Mouse (Mus musculus) brain, adult 10 weeks (tissue): ENCODE results near the gene Mrgprh. TPM values are rescaled to one million over a fixed set of nuclear protein-coding genes. Genes with fewer than 3 reads are reported as not detected.

Experiments
- polyA plus RNA-seq: library from polyadenylated mRNA; stranded (reverse); fragments of 350-450 nt; fragmentation: Illumina TruSeq; extraction: RNeasy Lipid Tissue Mini Kit (QIAGEN cat#74804); gene quantifications from one replicate; pipeline ENCODE4 v1.2.3, GENCODE M21; 2015; ENCODE audit warnings: low read depth, low replicate concordance

The Mrgprh gene
- not detected for polyA plus RNA-seq

GRCm38 (mm10) chr17:12875734-12876133, at the start of gene Mrgprh:
TSS of gene Mrgprh (plus strand) at chr17:12876034.

GRCm38 (mm10) chr17:12868043-12868442, 7.8 kb upstream of the Mrgprh start, which contains the start of gene Mas1:
TSS of gene Mas1 (minus strand) at chr17:12868143.

GRCm38 (mm10) chr17:12909361-12910280, 33.8 kb downstream of the Mrgprh start, which contains the start of gene Pnldc1:
TSS of gene Pnldc1 (minus strand) at chr17:12910230.

GRCm38 (mm10) chr17:12915488-12915880, 39.6 kb downstream of the Mrgprh start, which contains the start of gene Tcp1:
TSS of gene Tcp1 (plus strand) at chr17:12915701.

GRCm38 (mm10) chr17:12915881-12916583, 40.2 kb downstream of the Mrgprh start, which contains the start of gene Mrpl18:
TSS of gene Mrpl18 (minus strand) at chr17:12916345.

Other genes with a start within 250 kb of the Mrgprh start
- not detected for gene Slc22a1, start 200.2 kb upstream of the Mrgprh start, polyA plus RNA-seq
- gene Igf2r, start 106.4 kb upstream of the Mrgprh start, polyA plus RNA-seq: 8.9 TPM
- gene Mas1, start 7.9 kb upstream of the Mrgprh start, polyA plus RNA-seq: 21.5 TPM
- 0.79 TPM for gene Pnldc1, start 34.2 kb downstream of the Mrgprh start, polyA plus RNA-seq
- 267 TPM for gene Tcp1, start 39.7 kb downstream of the Mrgprh start, polyA plus RNA-seq
- 80.3 TPM for gene Mrpl18, start 40.3 kb downstream of the Mrgprh start, polyA plus RNA-seq
- gene Acat3, start 64.6 kb downstream of the Mrgprh start, polyA plus RNA-seq: 8.3 TPM
- gene Acat2, start 84.7 kb downstream of the Mrgprh start, polyA plus RNA-seq: 56.4 TPM
- 71.9 TPM for gene Wtap, start 118.1 kb downstream of the Mrgprh start, polyA plus RNA-seq
- gene Sod2, start 130.8 kb downstream of the Mrgprh start, polyA plus RNA-seq: 143 TPM
- gene Gpr31b, start 176.3 kb downstream of the Mrgprh start, polyA plus RNA-seq: not detected
- not detected for gene Tcp10b, start 185.1 kb downstream of the Mrgprh start, polyA plus RNA-seq